Mouse (Mus musculus): ENCODE results near the gene Olfr331. TPM values are rescaled to one million over a fixed set of nuclear protein-coding genes. Genes with fewer than 3 reads are reported as not detected.
"Not testable (repeated sequence)": the region's sequence is repeated elsewhere in the genome, so short reads cannot be mapped to it uniquely, and the experiment has no call there.

The Olfr331 gene
- not detected in 2 replicates for total RNA-seq (2015)
- total RNA-seq (2017), result not detected in 2 replicates

- not testable (repeated sequence) for ATAC-seq (ENCODE audit: poor library complexity, severe bottlenecking)
Observed at GRCm38 (mm10) chr11:58502472-58502871, at the start of gene Olfr331. Gene Olfr331 (minus strand): TSS chr11:58502572.

GRCm38 (mm10) chr11:58546322-58546721 is 44.0 kb upstream of the Olfr331 start, which contains the start of gene Olfr329-ps:
Gene Olfr329-ps (minus strand): TSS chr11:58546422.
- ATAC-seq (ENCODE audit: poor library complexity, severe bottlenecking), result no peak

GRCm38 (mm10) chr11:58534736-58535135 is 32.4 kb upstream of the Olfr331 start, which contains the start of gene Olfr330:
Gene Olfr330 (minus strand): TSS chr11:58534836.
- not testable (repeated sequence) for ATAC-seq (ENCODE audit: poor library complexity, severe bottlenecking)

GRCm38 (mm10) chr11:58519756-58520155 is 17.4 kb upstream of the Olfr331 start:
- not testable (repeated sequence) for ATAC-seq (ENCODE audit: poor library complexity, severe bottlenecking)

- not testable (repeated sequence) for ATAC-seq (ENCODE audit: poor library complexity, severe bottlenecking)
Observed at GRCm38 (mm10) chr11:58518916-58519315, 16.5 kb upstream of the Olfr331 start.

- ATAC-seq (ENCODE audit: poor library complexity, severe bottlenecking), result peak; percentile 45; the same call in 1 of the 2 replicates
Observed at GRCm38 (mm10) chr11:58509058-58509457, 6.7 kb upstream of the Olfr331 start.

GRCm38 (mm10) chr11:58499290-58499689 is 3.1 kb downstream of the Olfr331 start:
- ATAC-seq (ENCODE audit: poor library complexity, severe bottlenecking), result no peak

GRCm38 (mm10) chr11:58498761-58499160 is 3.6 kb downstream of the Olfr331 start:
- ATAC-seq (ENCODE audit: poor library complexity, severe bottlenecking), result no peak

- no peak for ATAC-seq (ENCODE audit: poor library complexity, severe bottlenecking)
Observed at GRCm38 (mm10) chr11:58492455-58492854, 9.9 kb downstream of the Olfr331 start, which contains the start of gene Olfr332. Gene Olfr332 (minus strand): TSS chr11:58492555.

GRCm38 (mm10) chr11:58462170-58462569 is 40.2 kb downstream of the Olfr331 start, which contains the start of gene Olfr30:
Gene Olfr30 (minus strand): TSS chr11:58462270.
- no peak for ATAC-seq (ENCODE audit: poor library complexity, severe bottlenecking)

GRCm38 (mm10) chr11:58453592-58453991 is 48.8 kb downstream of the Olfr331 start:
- ATAC-seq (ENCODE audit: poor library complexity, severe bottlenecking), result no peak

GRCm38 (mm10) chr11:58452759-58453158 is 49.6 kb downstream of the Olfr331 start, which contains the start of gene Lypd9:
Gene Lypd9 (minus strand): TSS chr11:58452923.
- no peak for ATAC-seq (ENCODE audit: poor library complexity, severe bottlenecking)

Other genes with a start within 250 kb of the Olfr331 start
- 12.5 and 18.7 TPM in 2 replicates for gene 4930438A08Rik, start 227.8 kb downstream of the Olfr331 start, total RNA-seq (2015)
- 23.6 and 30.1 TPM in 2 replicates for gene 4930438A08Rik, start 227.8 kb downstream of the Olfr331 start, total RNA-seq (2017)
- gene Zfp692, start 195.5 kb downstream of the Olfr331 start, total RNA-seq (2015), result 5.6 and 9.7 TPM in 2 replicates
- gene Zfp692, start 195.5 kb downstream of the Olfr331 start, total RNA-seq (2017), result 8.6 and 9.2 TPM in 2 replicates
- gene Zfp672, start 172.2 kb downstream of the Olfr331 start, total RNA-seq (2015), result 26.9 and 28.8 TPM in 2 replicates
- gene Zfp672, start 172.2 kb downstream of the Olfr331 start, total RNA-seq (2017), result 14.7 and 19.2 TPM in 2 replicates
- 3.8 and 4.1 TPM in 2 replicates for gene Sh3bp5l, start 171.8 kb downstream of the Olfr331 start, total RNA-seq (2015)
- gene Sh3bp5l, start 171.8 kb downstream of the Olfr331 start, total RNA-seq (2017), result 13.6 and 20.5 TPM in 2 replicates
- not detected in 2 replicates for gene Lypd8, start 123.5 kb downstream of the Olfr331 start, total RNA-seq (2015)
- not detected in 2 replicates for gene Lypd8, start 123.5 kb downstream of the Olfr331 start, total RNA-seq (2017)
- gene 1810065E05Rik, start 81.5 kb downstream of the Olfr331 start, total RNA-seq (2015), result not detected in 2 replicates
- not detected in 2 replicates for gene 1810065E05Rik, start 81.5 kb downstream of the Olfr331 start, total RNA-seq (2017)
- not detected in 2 replicates for gene Gm12253, start 70.0 kb downstream of the Olfr331 start, total RNA-seq (2015)
- gene Gm12253, start 70.0 kb downstream of the Olfr331 start, total RNA-seq (2017), result not detected in 2 replicates
- not detected in 2 replicates for gene Lypd9, start 49.6 kb downstream of the Olfr331 start, total RNA-seq (2015)
- gene Lypd9, start 49.6 kb downstream of the Olfr331 start, total RNA-seq (2017), result not detected in 2 replicates
- not detected in 2 replicates for gene Olfr30, start 40.3 kb downstream of the Olfr331 start, total RNA-seq (2015)
- not detected in 2 replicates for gene Olfr30, start 40.3 kb downstream of the Olfr331 start, total RNA-seq (2017)
- not detected in 2 replicates for gene Olfr332, start 10.0 kb downstream of the Olfr331 start, total RNA-seq (2015)
- not detected in 2 replicates for gene Olfr332, start 10.0 kb downstream of the Olfr331 start, total RNA-seq (2017)
- gene Olfr330, start 32.3 kb upstream of the Olfr331 start, total RNA-seq (2015), result not detected in 2 replicates
- gene Olfr330, start 32.3 kb upstream of the Olfr331 start, total RNA-seq (2017), result not detected in 2 replicates
- not detected in 2 replicates for gene Olfr329-ps, start 43.9 kb upstream of the Olfr331 start, total RNA-seq (2015)
- gene Olfr329-ps, start 43.9 kb upstream of the Olfr331 start, total RNA-seq (2017), result not detected in 2 replicates
- not detected in 2 replicates for gene Olfr328, start 53.1 kb upstream of the Olfr331 start, total RNA-seq (2015)
- 0.07 TPM in 1 of 2 replicates, not detected in the other for gene Olfr328, start 53.1 kb upstream of the Olfr331 start, total RNA-seq (2017)
- not detected in 2 replicates for gene Olfr224, start 68.0 kb upstream of the Olfr331 start, total RNA-seq (2015)
- gene Olfr224, start 68.0 kb upstream of the Olfr331 start, total RNA-seq (2017), result not detected in 2 replicates
- gene Olfr325, start 75.2 kb upstream of the Olfr331 start, total RNA-seq (2015), result not detected in 2 replicates
- gene Olfr325, start 75.2 kb upstream of the Olfr331 start, total RNA-seq (2017), result not detected in 2 replicates
- not detected in 2 replicates for gene Olfr324, start 92.5 kb upstream of the Olfr331 start, total RNA-seq (2015)
- not detected in 2 replicates for gene Olfr324, start 92.5 kb upstream of the Olfr331 start, total RNA-seq (2017)
- gene 2210407C18Rik, start 113.5 kb upstream of the Olfr331 start, total RNA-seq (2015), result not detected in 2 replicates
- gene 2210407C18Rik, start 113.5 kb upstream of the Olfr331 start, total RNA-seq (2017), result not detected in 2 replicates
- gene Olfr323, start 127.9 kb upstream of the Olfr331 start, total RNA-seq (2015), result not detected in 2 replicates
- gene Olfr323, start 127.9 kb upstream of the Olfr331 start, total RNA-seq (2017), result not detected in 2 replicates
- 0.11 and 0.27 TPM in 2 replicates for gene Trim58, start 137.9 kb upstream of the Olfr331 start, total RNA-seq (2015)
- gene Trim58, start 137.9 kb upstream of the Olfr331 start, total RNA-seq (2017), result 0.04 TPM in 1 of 2 replicates, not detected in the other
- gene Olfr322, start 156.2 kb upstream of the Olfr331 start, total RNA-seq (2015), result not detected in 2 replicates
- gene Olfr322, start 156.2 kb upstream of the Olfr331 start, total RNA-seq (2017), result not detected in 2 replicates
- not detected in 2 replicates for gene Olfr320, start 178.5 kb upstream of the Olfr331 start, total RNA-seq (2015)
- not detected in 2 replicates for gene Olfr320, start 178.5 kb upstream of the Olfr331 start, total RNA-seq (2017)
- not detected in 2 replicates for gene Olfr319, start 196.6 kb upstream of the Olfr331 start, total RNA-seq (2015)
- not detected in 2 replicates for gene Olfr319, start 196.6 kb upstream of the Olfr331 start, total RNA-seq (2017)
- gene Olfr318, start 221.4 kb upstream of the Olfr331 start, total RNA-seq (2015), result not detected in 2 replicates
- not detected in 2 replicates for gene Olfr318, start 221.4 kb upstream of the Olfr331 start, total RNA-seq (2017)
- gene Olfr317, start 236.6 kb upstream of the Olfr331 start, total RNA-seq (2015), result not detected in 2 replicates
- gene Olfr317, start 236.6 kb upstream of the Olfr331 start, total RNA-seq (2017), result not detected in 2 replicates

Measured in megakaryocyte, adult 5-6 weeks (primary cell).